In the genomic region with DNA sequence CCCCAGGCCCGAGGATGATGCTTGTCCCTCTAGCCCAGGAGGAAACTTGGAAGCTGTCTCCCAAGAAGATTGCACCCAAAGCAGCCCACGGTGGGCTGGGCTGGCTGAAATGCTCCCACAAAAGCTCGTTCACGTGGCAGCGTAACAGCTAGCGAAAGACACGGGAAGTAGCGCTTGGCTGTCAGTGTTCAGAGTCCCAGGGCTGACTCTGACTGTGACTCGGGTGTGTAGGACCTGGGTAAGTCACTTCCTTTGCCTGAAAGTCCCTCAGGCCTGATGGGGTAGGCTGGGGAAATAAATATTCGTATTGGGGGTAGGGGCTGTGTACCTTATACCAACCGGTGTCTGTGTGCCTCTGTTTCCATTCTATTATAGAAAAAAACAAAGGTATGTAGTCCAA, we compare ENCODE assay signal across 10 mouse cellular contexts. TPM values are rescaled to one million over a fixed set of nuclear protein-coding genes. Genes with fewer than 3 reads are reported as not detected.
A peak's percentile ranks its signal among the peaks of the same experiment; 100 is the strongest.
DNase-seq lines count a peak whose midpoint lies in the region; ATAC-seq and TF ChIP-seq lines count a peak whose summit lies in the region.
"Had no signal": no experiment of that assay in that cellular context is flagged by ENCODE, and none has a peak within 500 bp of the region (broad histone marks: within the 10 kb centered on the region; RNA-seq: fewer than 3 reads in every experiment).

No protein-coding gene starts in this region.

- no peak for DNase-seq in kidney, adult 2 months
- no peak for DNase-seq in hindbrain, postnatal 0 days (ENCODE audit: low spot score)
- peak; percentile 60 for DNase-seq in naive thymus-derived CD4-positive, alpha-beta T cell, adult 2 months (ENCODE audit: low read depth)
- no peak for DNase-seq in urinary bladder, postnatal 36 days (ENCODE audit: low spot score in 2 of 2)
- no peak for DNase-seq in left cerebral cortex, adult 18-20 months (ENCODE audit: low spot score in 2 of 2)
- DNase-seq: gastrocnemius, postnatal 25 days; right cerebral cortex, postnatal 25 days had no signal

- H3K4me3 ChIP-seq in kidney, embryonic 14.5 days (ENCODE audit: low read length) = peak overlapping the region; percentile 44; the same call in 1 of the 2 replicates
- H3K4me3 ChIP-seq in kidney, adult 2 months (ENCODE audit: insufficient read depth, low read depth, low read length) = no peak overlapping the region
- peak overlapping the region; percentile 56 for H3K4me3 ChIP-seq in bone marrow macrophage, adult 2 months (ENCODE audit: insufficient read depth, low read length)
- H3K4me3 ChIP-seq in hindbrain, postnatal 0 days (ENCODE audit: low read length) = no peak overlapping the region

- no peak overlapping the region for H3K27ac ChIP-seq in kidney, embryonic 14.5 days (ENCODE audit: low read depth, low read length)
- no peak overlapping the region for H3K27ac ChIP-seq in kidney, adult 2 months (ENCODE audit: insufficient read depth, low read depth, low read length)
- H3K27ac ChIP-seq in bone marrow macrophage, adult 2 months (ENCODE audit: insufficient read depth, low read depth, low read length) = no peak overlapping the region
- no peak overlapping the region for H3K27ac ChIP-seq in hindbrain, postnatal 0 days

- peaks cover 53% of the 10 kb centered on the region for H3K27me3 ChIP-seq in kidney, embryonic 14.5 days (ENCODE audit: control insufficient read depth, insufficient read depth, low read length)
- H3K27me3 ChIP-seq in kidney, adult 2 months (replicated peaks; ENCODE audit: control insufficient read depth, insufficient read depth, low read length) = peaks cover 9% of the 10 kb centered on the region
- H3K27me3 ChIP-seq in hindbrain, postnatal 0 days (ENCODE audit: insufficient read depth, low read length) = peaks cover 39% of the 10 kb centered on the region

- H3K9ac ChIP-seq in kidney, embryonic 14.5 days (ENCODE audit: low read depth, low read length) = no peak overlapping the region
- no peak overlapping the region for H3K9ac ChIP-seq in hindbrain, postnatal 0 days (replicated peaks; ENCODE audit: low read length)

- H3K4me2 ChIP-seq in kidney, embryonic 14.5 days (replicated peaks; ENCODE audit: low read depth, low read length) = no peak overlapping the region
- peak overlapping the region; percentile 57 for H3K4me2 ChIP-seq in hindbrain, postnatal 0 days (ENCODE audit: low read depth, low read length)

- H3K4me1 ChIP-seq in kidney, embryonic 14.5 days (ENCODE audit: control insufficient read depth, insufficient read depth, low read length) = peaks cover 14% of the 10 kb centered on the region; the same call in 1 of the 2 replicates
- H3K4me1 ChIP-seq in kidney, adult 2 months (ENCODE audit: control insufficient read depth, insufficient read depth, low read length) = no peaks in the 10 kb centered on the region
- H3K4me1 ChIP-seq in bone marrow macrophage, adult 2 months (ENCODE audit: control insufficient read depth, insufficient read depth, low read length) = no peaks in the 10 kb centered on the region
- H3K4me1 ChIP-seq in hindbrain, postnatal 0 days (ENCODE audit: insufficient read depth, low read length) = peaks cover 5% of the 10 kb centered on the region; the same call in 1 of the 2 replicates

- no peak for TF ChIP-seq CTCF in kidney, adult 2 months (conservative IDR thresholded peaks at IDR 0.05; ENCODE audit: insufficient read depth, insufficient read length, low read depth, low read length)
- TF ChIP-seq CTCF in bone marrow macrophage, adult 2 months (IDR thresholded peaks at IDR 0.05; ENCODE audit: low read depth, low read length) = no peak
- TF ChIP-seq CTCF in hindbrain, postnatal 0 days (IDR thresholded peaks at IDR 0.05; ENCODE audit: low read depth) = no peak

- ATAC-seq in kidney, embryonic 14.5 days (ENCODE audit: low FRiP score, low TSS enrichment) = no peak
- ATAC-seq in hindbrain, postnatal 0 days = no peak
- no peak for ATAC-seq in erythroblast, adult 5-6 weeks (replicated peaks; ENCODE audit: low FRiP score, poor library complexity, severe bottlenecking)

- no peaks in the 10 kb centered on the region for H3K36me3 ChIP-seq in kidney, embryonic 14.5 days (ENCODE audit: control insufficient read depth, insufficient read depth, low read length)
- no peaks in the 10 kb centered on the region for H3K36me3 ChIP-seq in kidney, adult 2 months (ENCODE audit: control insufficient read depth, insufficient read depth, low read length)
- no peaks in the 10 kb centered on the region for H3K36me3 ChIP-seq in hindbrain, postnatal 0 days (ENCODE audit: insufficient read depth, low read length)

- H3K9me3 ChIP-seq in kidney, embryonic 14.5 days (ENCODE audit: control insufficient read depth, low read length) = no peaks in the 10 kb centered on the region
- H3K9me3 ChIP-seq in hindbrain, postnatal 0 days (ENCODE audit: low read length) = no peaks in the 10 kb centered on the region

- WGBS in kidney, embryonic 14.5 days = 6% methylated on average over 11 of the region's 11 CpGs
- 19% methylated on average over 11 of the region's 11 CpGs for WGBS in kidney, adult 2 months
- 8% methylated on average over 11 of the region's 11 CpGs for WGBS in hindbrain, postnatal 0 days

- no peak for TF ChIP-seq POLR2A in kidney, adult 2 months (IDR thresholded peaks at IDR 0.05; ENCODE audit: low read depth, low read length)
- TF ChIP-seq POLR2A in bone marrow macrophage, adult 2 months (IDR thresholded peaks at IDR 0.05; ENCODE audit: borderline replicate concordance, low read depth, low read length) = no peak

RNA-seq across cellular contexts. Expression of a gene that starts 0.7 kb away (rescaled TPM):
- 0.07 TPM in 1 of 2 replicates, not detected in the other for polyA plus RNA-seq in kidney, embryonic 14.5 days (2014; fragmentation: Nextera tagmentation; extraction: Ambion mirVana)
- polyA plus RNA-seq in kidney, adult 2 months (2012; rRNA removed) = 0.20 and 0.56 TPM in 2 replicates
- polyA plus RNA-seq in bone marrow macrophage, adult 2 months (2012; ENCODE audit: insufficient read depth, insufficient read length, missing spikeins) = not detected in 2 replicates
- 0.89 TPM in 1 of 2 replicates, not detected in the other for total RNA-seq in hindbrain, postnatal 0 days (2014; rRNA removed)
- 0.11 and 0.16 TPM in 2 replicates for polyA plus RNA-seq in hindbrain, postnatal 0 days (2015; fragmentation: Nextera tagmentation; extraction: Ambion mirVana)
- total RNA-seq in erythroblast, adult 5-6 weeks (2015; ENCODE audit: low replicate concordance) = not detected in 2 replicates
- total RNA-seq in erythroblast, adult 5-6 weeks (2017; ENCODE audit: low replicate concordance) = not detected in 2 replicates
- total RNA-seq in left cerebral cortex, adult 18-20 months (2021) = under 1 TPM in 1 of 2 experiments, not detected in 1; 0.21 TPM

RNA-seq across cellular contexts. Expression of a gene that starts 35.5 kb away (rescaled TPM):
- 6.0 and 6.8 TPM in 2 replicates for polyA plus RNA-seq in kidney, embryonic 14.5 days (2014; fragmentation: Nextera tagmentation; extraction: Ambion mirVana)
- 10.4 and 12.1 TPM in 2 replicates for polyA plus RNA-seq in kidney, adult 2 months (2012; rRNA removed)
- 36.7 and 39.2 TPM in 2 replicates for polyA plus RNA-seq in bone marrow macrophage, adult 2 months (2012; ENCODE audit: insufficient read depth, insufficient read length, missing spikeins)
- total RNA-seq in hindbrain, postnatal 0 days (2014; rRNA removed) = 45.4 and 53.8 TPM in 2 replicates
- 9.6 and 10.1 TPM in 2 replicates for polyA plus RNA-seq in hindbrain, postnatal 0 days (2015; fragmentation: Nextera tagmentation; extraction: Ambion mirVana)
- total RNA-seq in erythroblast, adult 5-6 weeks (2015; ENCODE audit: low replicate concordance) = 0.96 and 2.7 TPM in 2 replicates
- 0.70 and 6.3 TPM in 2 replicates for total RNA-seq in erythroblast, adult 5-6 weeks (2017; ENCODE audit: low replicate concordance)
- total RNA-seq in left cerebral cortex, adult 18-20 months (2021) = 10 to 100 TPM; 54.8 to 58.4 TPM

Comparison
In these comparisons a context has a peak if more than half of its experiments do, and no peak if none do; other contexts are left out.
1. H3K4me3 ChIP-seq: peak in kidney, embryonic 14.5 days (single experiment) and bone marrow macrophage, adult 2 months (single experiment); none in kidney, adult 2 months (single experiment) and hindbrain, postnatal 0 days (single experiment).